ENCODE assay signal across 10 mouse cellular contexts in genomic region chr1:62382807-62383514, GRCm38 (mm10).
DNase-seq lines count a peak whose midpoint lies in the region; ATAC-seq and TF ChIP-seq lines count a peak whose summit lies in the region.
"Had no signal": no experiment of that assay in that cellular context is flagged by ENCODE, and none has a peak within 500 bp of the region (broad histone marks: within the 10 kb centered on the region; RNA-seq: fewer than 3 reads in every experiment).

No protein-coding gene starts in this region.

- DNase-seq in hindbrain, embryonic 10.5 days (ENCODE audit: low spot score), result peak; percentile 15
- no peak for DNase-seq in hindbrain, postnatal 0 days (ENCODE audit: low spot score)
- DNase-seq in c-Kit-positive CD71-positive TER-119-negative erythroid progenitor cells, embryonic 14.5 days (ENCODE audit: low read depth), result peak; percentile 27
- peak; percentile 9 to 22 (median 20) for DNase-seq in liver, embryonic 14.5 days (ENCODE audit: low read depth in 3 of 3, low spot score in 3 of 3)
- DNase-seq in layer of hippocampus, adult 18-20 months (ENCODE audit: low spot score in 2 of 2), result no peak
- DNase-seq in cerebellum, adult 2 months, result no peak
- DNase-seq: gastrocnemius, adult 2 months; layer of hippocampus, adult 9-11 months had no signal

- H3K9me3 ChIP-seq in hindbrain, embryonic 10.5 days, result 0 out of 2 replicates have a peak, but pooled peaks cover 3% of the 10 kb centered on the region
- no peaks in the 10 kb centered on the region for H3K9me3 ChIP-seq in hindbrain, postnatal 0 days (ENCODE audit: low read length)
- H3K9me3 ChIP-seq in heart, embryonic 15.5 days (replicated peaks), result no peaks in the 10 kb centered on the region
- H3K9me3 ChIP-seq in liver, embryonic 14.5 days (ENCODE audit: control insufficient read depth, low read length), result no peaks in the 10 kb centered on the region
- H3K9me3 ChIP-seq in hindbrain, embryonic 16.5 days (ENCODE audit: control insufficient read depth, low read length), result no peaks in the 10 kb centered on the region

- no peak overlapping the region for H3K4me2 ChIP-seq in hindbrain, postnatal 0 days (ENCODE audit: low read depth, low read length)
- peak overlapping the region; percentile 42 for H3K4me2 ChIP-seq in heart, embryonic 15.5 days
- peak overlapping the region; percentile 13; the same call in 1 of the 2 replicates for H3K4me2 ChIP-seq in liver, embryonic 14.5 days (ENCODE audit: low read depth)
- H3K4me2 ChIP-seq in hindbrain, embryonic 16.5 days (ENCODE audit: low read length), result no peak overlapping the region

- 72% methylated on average over 14 of the region's 14 CpGs for WGBS in hindbrain, embryonic 10.5 days
- 74% methylated on average over 14 of the region's 14 CpGs for WGBS in hindbrain, postnatal 0 days
- WGBS in heart, embryonic 15.5 days, result 22% methylated on average over 14 of the region's 14 CpGs
- WGBS in liver, embryonic 14.5 days (ENCODE audit: insufficient replicate concordance), result 24% methylated on average over 14 of the region's 14 CpGs
- 81% methylated on average over 14 of the region's 14 CpGs for WGBS in cerebellum, adult 2 months
- 69% methylated on average over 14 of the region's 14 CpGs for WGBS in hindbrain, embryonic 16.5 days

- H3K27me3 ChIP-seq in hindbrain, embryonic 10.5 days (ENCODE audit: insufficient read depth, poor library complexity, severe bottlenecking), result no peaks in the 10 kb centered on the region
- H3K27me3 ChIP-seq in hindbrain, postnatal 0 days (ENCODE audit: insufficient read depth, low read length), result no peaks in the 10 kb centered on the region
- no peaks in the 10 kb centered on the region for H3K27me3 ChIP-seq in heart, embryonic 15.5 days
- H3K27me3 ChIP-seq in liver, embryonic 14.5 days (ENCODE audit: control insufficient read depth, insufficient read depth, low read length), result no peaks in the 10 kb centered on the region
- no peaks in the 10 kb centered on the region for H3K27me3 ChIP-seq in cerebellum, adult 2 months (ENCODE audit: control insufficient read depth, insufficient read depth, low read length)
- no peaks in the 10 kb centered on the region for H3K27me3 ChIP-seq in hindbrain, embryonic 16.5 days (replicated peaks; ENCODE audit: control insufficient read depth, insufficient read depth, low read length)

- H3K4me3 ChIP-seq in hindbrain, embryonic 10.5 days, result no peak overlapping the region
- H3K4me3 ChIP-seq in hindbrain, postnatal 0 days (ENCODE audit: low read length), result no peak overlapping the region
- H3K4me3 ChIP-seq in heart, embryonic 15.5 days, result no peak overlapping the region
- H3K4me3 ChIP-seq in liver, embryonic 14.5 days (ENCODE audit: insufficient read depth in 1 of 2, low read depth in 2 of 2, low read length in 2 of 2), result no peak overlapping the region
- no peak overlapping the region for H3K4me3 ChIP-seq in cerebellum, adult 2 months (replicated peaks; ENCODE audit: insufficient read depth, low read depth, low read length)
- no peak overlapping the region for H3K4me3 ChIP-seq in hindbrain, embryonic 16.5 days (ENCODE audit: low read length)
- H3K4me3 ChIP-seq: gastrocnemius, adult 2 months had no signal

- no peak overlapping the region for H3K9ac ChIP-seq in hindbrain, postnatal 0 days (replicated peaks; ENCODE audit: low read length)
- H3K9ac ChIP-seq in heart, embryonic 15.5 days, result no peak overlapping the region
- no peak overlapping the region for H3K9ac ChIP-seq in liver, embryonic 14.5 days (replicated peaks)
- H3K9ac ChIP-seq in hindbrain, embryonic 16.5 days (ENCODE audit: low read depth, low read length), result no peak overlapping the region

- no peak overlapping the region for H3K27ac ChIP-seq in hindbrain, embryonic 10.5 days
- H3K27ac ChIP-seq in hindbrain, postnatal 0 days, result no peak overlapping the region
- peak overlapping the region; percentile 4; the same call in 1 of the 2 replicates for H3K27ac ChIP-seq in heart, embryonic 15.5 days
- no peak overlapping the region for H3K27ac ChIP-seq in liver, embryonic 14.5 days
- no peak overlapping the region for H3K27ac ChIP-seq in cerebellum, adult 2 months (ENCODE audit: insufficient read depth, low read length)
- H3K27ac ChIP-seq in hindbrain, embryonic 16.5 days (ENCODE audit: low read depth, low read length), result no peak overlapping the region
- H3K27ac ChIP-seq: gastrocnemius, adult 2 months had no signal

- ATAC-seq in hindbrain, postnatal 0 days, result no peak
- no peak for ATAC-seq in heart, embryonic 15.5 days (replicated peaks; ENCODE audit: insufficient number of reproducible peaks, insufficient read depth, low FRiP score, low read depth)
- peak; percentile 76 for ATAC-seq in liver, embryonic 14.5 days (ENCODE audit: insufficient read depth)
- ATAC-seq in hindbrain, embryonic 16.5 days, result no peak

- TF ChIP-seq EP300 in liver, embryonic 14.5 days (IDR thresholded peaks at IDR 0.05; ENCODE audit: low read depth), result peak; percentile 61

- no peaks in the 10 kb centered on the region for H3K36me3 ChIP-seq in hindbrain, embryonic 10.5 days
- no peaks in the 10 kb centered on the region for H3K36me3 ChIP-seq in hindbrain, postnatal 0 days (ENCODE audit: insufficient read depth, low read length)
- 0 out of 2 replicates have a peak, but pooled peaks cover 1% of the 10 kb centered on the region for H3K36me3 ChIP-seq in heart, embryonic 15.5 days
- no peaks in the 10 kb centered on the region for H3K36me3 ChIP-seq in liver, embryonic 14.5 days (replicated peaks; ENCODE audit: control insufficient read depth, insufficient read depth, low read depth)
- H3K36me3 ChIP-seq in hindbrain, embryonic 16.5 days (ENCODE audit: control insufficient read depth, insufficient read depth, low read length), result no peaks in the 10 kb centered on the region

- no peaks in the 10 kb centered on the region for H3K4me1 ChIP-seq in hindbrain, embryonic 10.5 days (replicated peaks)
- H3K4me1 ChIP-seq in hindbrain, postnatal 0 days (ENCODE audit: insufficient read depth, low read length), result no peaks in the 10 kb centered on the region
- H3K4me1 ChIP-seq in heart, embryonic 15.5 days (replicated peaks), result peaks cover 10% of the 10 kb centered on the region
- H3K4me1 ChIP-seq in liver, embryonic 14.5 days (replicated peaks; ENCODE audit: control insufficient read depth in 2 of 2, insufficient read depth in 2 of 2, low read length in 1 of 2), result peaks cover 6 to 10% of the 10 kb centered on the region in 2 experiments
- no peaks in the 10 kb centered on the region for H3K4me1 ChIP-seq in cerebellum, adult 2 months (ENCODE audit: control insufficient read depth, insufficient read depth, low read length)
- no peaks in the 10 kb centered on the region; the same call in 1 of the 2 replicates for H3K4me1 ChIP-seq in hindbrain, embryonic 16.5 days (ENCODE audit: control insufficient read depth, insufficient read depth, low read depth, low read length)

- no peak for TF ChIP-seq CTCF in hindbrain, postnatal 0 days (IDR thresholded peaks at IDR 0.05; ENCODE audit: low read depth)
- no peak for TF ChIP-seq CTCF in liver, embryonic 14.5 days (IDR thresholded peaks at IDR 0.05; ENCODE audit: low read depth)
- TF ChIP-seq CTCF in cerebellum, adult 2 months (IDR thresholded peaks at IDR 0.05; ENCODE audit: borderline replicate concordance, insufficient read depth, low read depth, low read length), result no peak

- TF ChIP-seq POLR2A in cerebellum, adult 2 months (IDR thresholded peaks at IDR 0.05; ENCODE audit: borderline replicate concordance, insufficient read depth, low read length), result no peak

Comparison
In these comparisons a context has a peak if more than half of its experiments do, and no peak if none do; other contexts are left out.
1. DNase-seq: peak in hindbrain, embryonic 10.5 days (single experiment), c-Kit-positive CD71-positive TER-119-negative erythroid progenitor cells, embryonic 14.5 days (single experiment) and liver, embryonic 14.5 days (3 of 3); none in hindbrain, postnatal 0 days (single experiment), layer of hippocampus, adult 18-20 months (0 of 2) and cerebellum, adult 2 months (0 of 2).
2. H3K4me2 ChIP-seq: peak in heart, embryonic 15.5 days (single experiment) and liver, embryonic 14.5 days (single experiment); none in hindbrain, postnatal 0 days (single experiment) and hindbrain, embryonic 16.5 days (single experiment).